Mouse (Mus musculus) activated CD4-positive, CD25-positive, alpha-beta regulatory T cell, adult 4 months (primary cell): Measurements from ENCODE around the gene Gm49396. TPM values are rescaled to one million over a fixed set of nuclear protein-coding genes. Genes with fewer than 3 reads are reported as not detected.
A peak's percentile ranks its signal among the peaks of the same experiment; 100 is the strongest.

Experiments
- ATAC-seq: one replicate; pipeline ENCODE4 v1.8.0; 2017
- polyA plus RNA-seq, 2 experiments: library from polyadenylated mRNA; unstranded; fragments of 100-300 nt; shearing (Covaris generic); gene quantifications; one replicate each; pipeline ENCODE4 v1.2.1; 2017

Gene Gm49396
- polyA plus RNA-seq, 2 experiments from 2014 or later, result 57.9 to 60.0 TPM

DNA sequence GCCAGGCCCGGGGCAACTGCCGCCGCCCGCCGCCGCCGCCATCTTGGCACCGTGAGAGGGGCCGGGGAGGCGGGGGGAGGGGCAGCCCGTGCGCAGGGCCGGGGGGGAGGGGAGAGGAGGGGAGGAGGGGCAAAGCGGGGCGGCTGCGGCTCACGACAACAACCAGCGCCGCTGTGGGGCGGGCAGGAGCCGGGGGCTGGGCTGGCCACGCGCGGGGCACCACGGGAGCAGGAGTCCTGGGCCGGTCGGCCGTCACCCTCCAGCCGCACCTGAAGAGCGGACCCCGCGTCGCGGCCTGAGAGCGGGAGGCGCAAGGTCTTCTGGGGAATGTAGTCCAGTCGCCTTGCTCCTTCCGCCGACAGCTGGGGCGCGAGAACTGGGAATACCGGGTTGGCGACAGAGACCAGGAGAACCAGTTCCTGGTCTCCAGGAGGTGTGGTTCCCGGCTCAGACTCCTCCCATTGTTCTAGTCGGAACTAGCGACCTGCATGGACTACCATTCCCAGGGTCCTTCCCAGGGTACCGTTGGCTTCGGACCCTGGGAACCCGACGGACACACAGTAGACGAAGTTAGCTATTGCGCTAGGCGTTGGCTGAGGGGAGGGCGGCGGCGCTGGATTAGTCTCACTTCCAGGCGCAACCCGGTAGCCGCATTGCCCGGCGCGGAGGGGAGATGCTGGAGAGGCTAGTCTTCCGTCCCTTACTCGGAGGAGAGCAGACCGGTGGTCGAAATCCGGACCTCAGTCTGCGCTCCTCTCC, 25.7 kb downstream of the Gm49396 start, which contains the start of gene Kmt2b:
Gene Kmt2b, minus strand, starts transcription at position 51 of the 759 bp plus-strand sequence.
- peak; percentile 81 for ATAC-seq

DNA sequence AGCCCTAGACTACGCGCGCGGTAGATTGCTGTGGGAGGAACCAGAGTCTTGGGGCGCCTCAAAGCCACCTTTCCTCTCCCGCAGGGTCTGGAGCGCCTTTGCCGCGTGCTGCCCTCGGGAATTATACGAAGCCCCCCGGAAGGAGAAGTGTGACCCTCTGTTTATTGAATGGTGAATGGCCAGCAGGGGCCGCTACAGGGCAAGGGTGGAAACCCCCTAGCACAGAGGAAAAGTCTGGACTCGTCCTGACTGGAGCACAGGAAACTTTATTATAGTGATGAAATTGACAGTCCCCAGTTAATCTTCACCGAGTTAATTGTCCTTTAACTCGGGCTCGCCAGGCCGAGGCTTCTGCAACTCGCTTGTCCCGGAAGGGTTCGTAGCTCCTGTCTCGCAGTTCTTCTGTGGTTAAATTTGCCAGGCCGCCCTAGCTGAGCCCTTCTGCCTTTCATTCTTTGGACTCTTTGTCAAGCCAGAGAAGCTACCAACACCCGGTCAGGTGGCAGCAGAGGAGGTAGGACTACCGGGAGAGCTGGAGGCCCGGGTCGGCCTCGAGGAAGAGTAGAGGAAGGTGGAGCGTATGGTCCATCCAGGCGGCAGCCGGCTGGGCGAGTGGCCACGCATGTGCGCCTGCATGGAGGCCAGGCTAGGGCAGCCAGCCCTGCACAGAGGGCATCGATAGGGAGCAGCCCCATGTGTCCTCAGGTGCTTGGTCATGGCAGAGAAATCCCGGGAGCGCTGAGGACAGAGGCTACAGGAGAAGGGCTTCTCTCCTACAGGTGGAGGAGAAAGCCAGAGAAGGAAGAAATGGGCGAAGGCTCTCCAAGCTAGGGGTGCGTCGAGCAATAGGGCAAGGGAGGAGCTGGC, 26.5 kb downstream of the Gm49396 start:
- ATAC-seq, result no peak

DNA sequence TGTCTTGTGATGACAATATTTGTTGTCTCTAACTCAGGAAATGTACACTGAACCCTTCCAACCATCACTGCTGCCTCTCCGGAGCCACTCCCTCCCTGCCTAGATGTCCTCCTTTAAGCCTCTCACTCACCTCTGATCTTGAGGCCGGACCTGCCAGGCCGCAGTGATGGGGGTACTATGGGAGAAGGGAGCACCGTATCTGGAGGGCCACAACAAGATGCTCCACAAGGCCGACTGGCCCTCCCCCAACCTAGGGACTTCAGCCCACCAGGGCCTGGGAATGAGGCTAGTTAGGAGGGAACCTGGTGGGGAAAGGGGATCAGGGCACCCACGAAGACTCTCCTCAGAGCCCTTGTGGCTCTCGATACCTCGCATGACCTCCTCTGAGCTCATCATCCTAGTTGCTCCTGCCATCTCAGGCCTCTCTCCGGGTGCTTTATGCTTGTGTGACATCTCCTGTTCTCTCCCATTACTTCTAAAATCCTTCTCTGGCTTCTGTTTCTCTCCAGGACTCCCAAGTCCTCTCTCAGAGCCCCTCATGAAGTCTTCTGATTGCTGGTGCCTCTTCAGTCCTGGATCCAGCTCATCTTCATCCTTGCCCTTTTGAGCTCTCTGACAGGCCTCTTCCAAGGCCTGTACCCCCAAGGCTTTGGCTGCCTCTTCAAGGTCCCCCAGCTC, 27.9 kb downstream of the Gm49396 start:
- no peak for ATAC-seq

DNA sequence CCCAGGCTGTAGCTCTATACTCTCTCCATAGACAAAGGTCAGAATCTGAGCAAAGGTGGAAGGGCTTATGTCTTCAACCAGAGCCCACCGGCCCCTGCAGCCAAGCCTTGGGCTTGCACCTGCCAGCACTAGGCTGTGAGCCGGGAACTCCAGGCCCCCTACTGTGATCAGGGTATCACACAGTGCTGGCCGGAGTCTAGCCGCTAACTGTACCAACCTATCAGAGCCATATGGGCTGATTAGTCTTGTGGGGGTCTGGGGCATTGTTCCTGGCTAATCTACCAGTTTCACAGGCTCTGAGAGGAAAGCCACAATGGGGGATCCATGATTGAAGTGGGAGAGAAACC, 28.4 kb downstream of the Gm49396 start:
- no peak for ATAC-seq

DNA sequence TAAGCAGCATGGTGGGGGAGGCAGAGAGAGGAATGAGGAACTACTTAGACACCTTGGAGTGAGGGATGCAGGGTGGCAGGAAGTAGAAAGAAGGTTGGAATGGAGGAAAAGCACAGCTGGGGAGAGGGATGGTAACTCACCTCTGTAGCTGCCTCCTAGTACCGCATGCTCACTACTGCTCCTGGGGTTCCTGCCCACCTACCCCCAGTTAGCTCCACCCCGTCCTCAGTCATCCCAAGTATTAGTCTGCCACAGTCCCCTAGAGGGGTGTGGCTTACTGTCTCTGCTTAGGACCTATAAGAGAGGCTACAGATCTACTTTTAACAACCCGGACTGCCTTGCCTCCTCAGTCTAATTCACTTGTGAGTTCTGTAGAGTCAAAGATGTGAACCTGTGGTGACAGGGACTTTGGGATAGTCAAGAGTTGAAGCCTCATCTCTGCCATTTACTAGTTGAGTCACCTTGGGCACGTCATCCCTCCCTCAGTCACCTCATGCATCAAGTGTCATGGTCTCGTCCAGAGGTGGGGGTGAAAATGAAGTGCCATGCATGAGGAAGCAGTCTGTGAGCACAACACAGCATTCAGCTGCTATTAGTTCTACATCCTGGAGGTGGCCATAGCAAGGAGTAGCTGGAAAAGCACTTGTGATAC, 29.8 kb downstream of the Gm49396 start:
- ATAC-seq, result no peak

DNA sequence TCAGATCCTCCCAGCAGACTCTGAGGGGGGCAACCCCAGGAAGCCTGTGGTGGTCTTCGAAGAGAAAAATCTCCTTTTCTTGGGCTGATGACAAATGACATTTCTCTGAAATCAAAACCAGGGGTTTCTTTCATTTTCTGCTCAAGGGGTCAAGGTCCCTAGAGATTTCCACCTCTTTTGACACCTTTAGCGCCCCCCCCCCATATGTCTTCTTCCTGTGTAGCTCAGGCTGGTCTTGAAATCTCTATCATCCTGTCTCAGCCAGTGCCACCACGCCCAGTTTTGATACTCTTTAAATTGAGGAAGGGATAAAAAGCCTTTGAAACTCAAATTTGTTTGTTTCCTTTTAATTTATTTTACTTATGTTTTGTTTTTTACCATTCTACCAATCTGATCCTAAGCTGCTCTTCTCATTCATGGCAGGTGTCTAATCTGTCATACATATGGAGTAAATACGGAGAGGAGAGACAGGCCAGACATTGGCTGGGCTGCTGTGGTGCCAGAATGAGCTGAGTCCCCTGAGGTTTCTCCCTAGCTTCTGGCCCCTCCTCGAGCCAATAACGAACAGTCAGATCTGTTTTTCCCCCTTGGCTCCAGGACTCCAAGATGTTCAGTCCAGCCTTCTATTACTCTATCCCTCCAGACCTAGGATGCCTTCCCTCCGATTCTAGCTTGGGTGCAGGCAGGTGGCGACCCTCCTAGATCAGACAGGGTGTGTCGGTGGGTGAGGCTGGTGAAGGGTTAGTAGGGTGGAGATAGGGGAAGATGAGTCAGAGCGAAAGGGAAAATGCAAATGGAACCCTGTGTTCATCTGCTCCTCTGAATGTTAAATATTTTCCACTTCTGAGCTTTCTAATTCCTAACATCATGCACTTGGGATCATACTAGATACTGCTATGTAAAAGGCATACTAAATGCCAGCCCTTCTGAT, 30.7 kb downstream of the Gm49396 start:
- peak; percentile 34 for ATAC-seq

DNA sequence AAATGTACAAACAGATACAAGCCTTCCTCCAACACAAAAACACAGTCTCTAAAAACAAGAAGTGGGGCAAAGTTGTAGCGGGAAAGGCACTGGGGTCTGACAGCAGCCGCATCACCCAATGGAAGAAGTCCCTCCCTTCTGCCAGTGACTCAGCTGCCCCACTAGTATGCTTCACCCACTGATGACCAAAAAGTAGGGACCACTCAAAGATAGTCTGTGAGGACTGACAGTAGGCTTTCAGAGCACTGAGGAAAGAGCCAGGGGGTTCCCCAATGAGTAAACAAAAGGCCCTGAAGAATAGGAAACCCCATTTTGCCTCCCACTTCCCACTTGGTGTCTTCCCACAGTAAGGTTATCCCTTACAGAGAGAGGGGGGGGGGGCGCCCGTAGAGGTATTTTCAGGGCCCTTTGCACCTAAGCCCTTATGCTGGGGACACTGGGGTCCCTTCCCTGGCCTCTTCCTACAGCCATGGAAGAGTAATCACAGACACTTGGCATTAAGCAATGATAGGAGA, 31.4 kb downstream of the Gm49396 start:
- peak; percentile 38 for ATAC-seq

DNA sequence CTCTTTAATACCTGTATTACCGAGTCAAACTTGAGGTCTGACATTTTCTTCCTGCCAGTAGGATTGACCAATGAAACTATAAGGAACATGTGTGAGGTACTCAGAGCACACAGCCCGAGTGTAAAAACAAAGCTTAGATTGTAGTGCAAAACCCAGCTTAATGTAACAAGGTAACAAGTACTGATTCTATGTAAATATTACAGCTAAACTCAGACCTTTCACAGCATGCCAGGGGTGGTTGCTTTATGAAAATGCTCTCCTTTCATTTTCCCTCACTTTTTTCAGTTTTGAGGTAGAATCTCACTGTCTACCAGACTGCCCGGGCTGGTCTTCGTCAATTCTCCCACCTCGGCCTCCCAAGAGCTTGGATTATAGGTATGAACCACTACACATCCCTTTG, 32.9 kb downstream of the Gm49396 start:
- ATAC-seq, result no peak

DNA sequence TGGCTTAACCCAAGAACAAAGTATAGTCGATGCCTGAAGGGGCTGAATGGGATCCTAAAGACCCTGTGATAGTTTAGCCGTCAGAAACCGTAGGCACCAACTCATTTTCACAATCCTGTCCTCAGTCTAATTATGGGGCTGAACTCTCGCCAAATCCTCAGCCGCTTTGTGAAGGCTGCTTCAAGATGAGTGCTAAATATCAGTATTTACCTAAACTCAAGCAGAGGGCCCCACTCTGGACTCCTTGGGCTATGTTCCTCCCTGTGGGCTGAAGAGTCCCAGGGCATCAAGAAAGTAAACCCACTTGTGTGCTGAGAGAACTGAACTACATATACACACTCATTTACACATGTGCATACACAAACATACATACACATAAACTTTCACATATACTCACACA, 33.7 kb downstream of the Gm49396 start:
- no peak for ATAC-seq

DNA sequence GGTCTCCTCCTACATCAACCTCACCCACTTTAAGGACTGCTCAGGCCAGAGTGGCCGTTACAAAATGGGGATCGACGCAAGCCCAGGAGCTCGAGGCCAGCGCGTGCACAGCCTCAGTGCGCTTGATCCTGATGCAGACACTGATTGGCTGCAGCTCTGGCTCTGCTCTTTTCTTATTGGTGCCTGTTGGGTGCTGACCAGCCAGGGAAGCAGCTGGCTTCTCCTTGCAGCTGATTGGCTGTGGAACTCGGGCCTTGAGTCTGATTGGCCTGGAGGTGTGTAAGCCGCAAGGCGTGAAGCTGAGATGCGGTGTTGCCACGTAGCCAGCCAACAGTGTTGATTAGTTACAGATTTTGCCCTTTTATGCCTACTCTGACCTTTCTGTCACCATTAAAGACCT, 35.6 kb downstream of the Gm49396 start, which contains the start of gene Zbtb32:
Gene Zbtb32, minus strand, starts transcription at position 124 of the 400 bp plus-strand sequence.
- ATAC-seq, result no peak

DNA sequence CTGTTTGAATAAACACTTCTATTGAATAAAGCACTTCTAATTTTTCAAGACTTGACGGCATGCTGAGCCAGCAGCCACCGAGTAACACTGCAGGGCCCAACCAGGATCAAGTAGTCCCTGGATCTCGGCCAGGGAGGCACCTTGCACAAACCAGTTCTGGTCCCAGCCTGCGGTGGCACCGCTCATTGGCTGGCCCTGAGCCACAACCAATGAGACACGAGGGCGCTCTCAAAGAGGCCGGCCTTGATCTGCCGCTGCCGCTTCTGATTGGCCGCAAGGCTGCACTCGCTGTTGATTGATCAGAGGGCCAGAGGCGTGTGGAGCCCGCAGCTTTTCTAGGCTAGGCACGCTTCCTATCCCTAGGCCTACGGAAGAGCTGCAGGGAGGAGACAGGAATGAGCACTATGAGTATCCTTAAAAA, 36.8 kb downstream of the Gm49396 start:
- peak; percentile 90 for ATAC-seq

DNA sequence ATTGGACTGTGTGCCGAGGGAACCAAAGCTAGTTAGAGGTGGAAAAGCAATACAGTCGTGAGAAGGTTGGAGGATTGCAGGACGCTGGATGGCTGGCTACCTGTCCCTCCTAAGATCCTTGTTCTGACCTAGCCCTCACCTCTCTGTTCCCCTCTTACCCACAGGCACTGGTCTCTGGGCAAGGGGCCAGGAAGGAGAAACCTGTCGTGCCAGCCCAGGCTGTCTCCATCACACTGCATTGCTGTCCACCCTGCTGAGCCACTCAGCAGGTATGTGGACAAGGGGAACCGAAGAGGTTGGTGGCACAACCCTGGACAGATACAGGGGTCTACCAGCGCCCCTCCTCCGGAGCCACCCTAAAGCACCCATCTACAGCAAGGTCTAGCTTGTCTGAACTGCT, 37.5 kb downstream of the Gm49396 start:
- ATAC-seq, result no peak

DNA sequence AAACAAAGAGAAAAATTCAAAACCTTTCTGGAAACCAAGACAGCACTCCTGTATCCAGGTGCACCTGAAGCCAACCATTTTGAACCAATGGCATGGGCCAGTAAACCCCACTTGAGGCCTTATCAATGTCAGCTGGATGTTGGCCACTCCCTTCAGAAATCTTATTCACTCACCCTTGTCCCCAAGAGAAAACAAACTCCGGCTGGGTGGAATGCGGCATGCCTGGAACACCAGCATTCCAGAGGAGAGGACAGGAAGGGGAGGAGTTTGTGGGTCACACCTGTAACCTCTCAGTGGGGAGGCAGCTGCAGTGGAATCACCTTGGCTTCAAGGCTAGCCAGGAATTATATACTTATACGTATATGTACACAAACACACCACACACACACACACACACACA, 39.4 kb downstream of the Gm49396 start:
- ATAC-seq, result no peak

DNA sequence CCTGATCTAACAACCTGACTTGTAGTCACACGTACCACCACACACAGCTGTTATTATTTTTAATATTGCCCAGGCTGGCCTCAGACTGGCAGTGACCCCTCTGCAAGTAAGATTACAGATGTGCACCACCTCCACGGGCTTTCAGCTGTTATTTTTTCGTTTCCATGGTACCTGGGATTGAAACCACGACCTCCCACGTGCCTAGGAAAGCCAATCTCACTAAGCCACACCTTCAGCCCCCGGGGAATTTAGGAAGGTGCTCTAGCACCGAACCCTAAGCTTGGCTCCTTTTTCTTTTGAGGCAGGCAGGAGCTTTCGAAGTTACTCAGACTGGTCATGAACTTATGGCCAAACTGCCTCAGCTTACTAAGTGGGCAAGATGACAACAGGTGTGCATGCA, 41.3 kb downstream of the Gm49396 start:
- no peak for ATAC-seq

DNA sequence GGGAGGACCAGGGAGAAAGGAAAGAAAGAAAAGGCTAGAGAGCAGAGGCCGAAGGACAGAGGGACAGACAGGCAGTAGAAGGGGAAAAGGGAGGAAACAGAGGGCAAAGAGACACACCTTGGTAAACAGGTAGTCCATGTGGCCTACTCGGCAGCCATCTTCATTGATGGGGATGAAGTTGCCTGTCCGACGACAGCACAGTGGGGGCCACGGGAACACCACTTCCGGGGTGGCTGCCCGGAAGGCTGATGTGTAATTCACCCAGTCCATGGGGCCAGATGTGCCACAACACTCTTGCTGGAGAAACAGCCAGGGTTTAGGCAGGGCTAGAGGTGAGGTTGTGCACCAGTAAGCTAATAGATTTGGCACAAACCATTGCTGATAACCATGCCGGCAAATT, 41.8 kb downstream of the Gm49396 start:
- no peak for ATAC-seq

DNA sequence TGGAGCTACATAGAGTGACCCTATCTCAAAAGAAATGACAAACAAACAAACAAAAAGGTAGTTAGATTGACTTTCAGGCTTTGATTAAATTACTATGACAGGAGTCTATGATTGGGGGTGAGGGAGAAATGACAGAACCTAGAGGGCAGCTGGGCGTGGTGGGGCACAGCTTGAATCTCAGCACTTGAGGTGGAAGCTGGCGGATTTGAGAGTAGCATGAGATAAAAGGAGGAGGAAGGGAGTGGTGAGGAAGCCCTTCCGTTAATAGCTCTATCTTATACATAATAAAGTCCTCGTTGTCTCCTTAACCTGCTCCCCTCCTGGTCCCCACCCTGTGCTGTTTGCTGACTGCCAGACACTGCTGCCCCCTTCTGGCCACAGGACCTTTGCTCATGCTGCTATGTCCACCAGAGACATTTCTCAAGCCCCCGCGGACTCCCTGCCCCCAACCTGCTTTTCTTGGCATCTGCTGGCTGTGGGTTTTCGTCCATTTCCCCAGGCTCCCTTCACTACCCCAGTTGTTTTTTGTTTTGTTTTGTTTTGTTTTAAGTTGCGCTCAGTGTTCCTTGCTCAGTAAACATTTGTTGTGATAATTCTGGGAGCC, 44.7 kb downstream of the Gm49396 start:
- peak; percentile 76 for ATAC-seq

DNA sequence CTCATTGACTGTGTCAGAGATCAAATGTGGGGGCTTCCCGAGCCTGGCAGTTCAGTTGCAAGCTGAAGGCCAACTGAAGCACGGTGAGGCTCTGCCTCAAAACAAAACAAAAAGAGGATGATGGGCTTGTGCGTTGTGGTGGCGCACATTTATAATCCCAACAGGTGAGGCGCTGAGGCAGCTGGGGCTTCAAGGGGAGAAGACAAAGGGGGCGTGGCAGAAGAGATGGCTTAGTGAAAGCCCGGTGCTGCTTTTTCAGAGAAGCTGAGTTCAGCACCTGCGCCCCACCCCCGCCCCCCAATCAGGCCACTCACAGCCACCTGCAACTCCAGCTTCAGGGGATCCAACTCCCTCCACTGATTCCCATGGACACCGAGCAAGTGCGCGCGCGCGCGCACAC, 45.3 kb downstream of the Gm49396 start:
- ATAC-seq, result no peak

DNA sequence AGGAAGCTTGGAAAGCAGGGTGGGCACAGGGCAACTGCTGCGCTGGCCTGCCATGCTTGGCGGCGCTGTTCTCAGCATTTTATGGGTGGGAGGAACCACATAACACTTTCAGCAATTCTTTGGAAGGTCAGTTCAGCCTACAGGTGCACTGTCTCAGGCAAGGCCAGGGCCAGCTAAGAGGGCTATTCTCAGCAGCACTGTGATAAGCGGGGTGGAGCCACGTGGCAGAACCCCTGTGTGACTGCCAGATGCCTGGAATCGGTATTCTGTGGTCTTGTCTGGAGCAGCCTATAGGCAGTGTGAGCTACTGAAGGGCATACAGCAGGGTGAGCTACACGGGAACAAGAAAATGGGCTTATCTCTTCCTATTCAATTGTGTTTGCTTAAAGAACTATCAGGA, 46.9 kb downstream of the Gm49396 start:
- ATAC-seq, result no peak

DNA sequence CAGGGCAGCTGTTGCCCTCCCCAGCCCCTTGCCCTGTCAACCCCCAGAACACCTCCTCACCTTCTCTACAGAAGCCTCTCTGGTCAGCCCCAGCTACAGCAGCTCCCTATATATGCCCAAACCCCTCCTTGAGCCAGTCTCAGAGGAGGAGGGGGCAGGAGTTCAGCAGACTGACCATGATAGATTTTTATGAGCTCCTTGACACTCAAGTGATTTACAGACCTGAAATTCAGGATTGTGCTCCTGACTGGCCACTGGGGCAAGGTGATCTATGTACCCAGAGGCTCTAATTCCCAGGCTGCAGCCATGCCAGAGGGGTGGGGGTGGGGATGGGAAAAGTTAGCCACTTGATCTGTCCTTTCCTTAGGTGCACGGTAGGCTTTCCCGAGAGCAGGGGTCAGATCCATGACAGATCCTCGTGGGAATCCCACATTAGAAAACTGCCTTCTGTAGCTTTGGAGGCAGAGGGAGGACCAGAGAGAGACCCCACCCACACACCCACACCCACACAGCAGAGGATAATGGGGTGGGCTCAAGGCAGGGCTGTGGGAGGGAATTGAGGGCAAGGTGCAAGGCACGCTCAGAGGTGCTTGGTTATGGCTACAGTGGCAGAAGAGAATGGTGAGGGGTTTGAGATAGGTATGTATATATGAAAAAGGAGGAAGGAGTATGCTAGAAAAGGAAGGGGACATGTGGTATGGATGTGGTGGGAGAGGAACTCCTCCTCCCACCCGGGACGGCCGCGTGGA, 49.7 kb downstream of the Gm49396 start, which contains the start of gene Upk1a:
Gene Upk1a, minus strand, starts transcription at position 194 of the 749 bp plus-strand sequence.
- ATAC-seq, result no peak

DNA sequence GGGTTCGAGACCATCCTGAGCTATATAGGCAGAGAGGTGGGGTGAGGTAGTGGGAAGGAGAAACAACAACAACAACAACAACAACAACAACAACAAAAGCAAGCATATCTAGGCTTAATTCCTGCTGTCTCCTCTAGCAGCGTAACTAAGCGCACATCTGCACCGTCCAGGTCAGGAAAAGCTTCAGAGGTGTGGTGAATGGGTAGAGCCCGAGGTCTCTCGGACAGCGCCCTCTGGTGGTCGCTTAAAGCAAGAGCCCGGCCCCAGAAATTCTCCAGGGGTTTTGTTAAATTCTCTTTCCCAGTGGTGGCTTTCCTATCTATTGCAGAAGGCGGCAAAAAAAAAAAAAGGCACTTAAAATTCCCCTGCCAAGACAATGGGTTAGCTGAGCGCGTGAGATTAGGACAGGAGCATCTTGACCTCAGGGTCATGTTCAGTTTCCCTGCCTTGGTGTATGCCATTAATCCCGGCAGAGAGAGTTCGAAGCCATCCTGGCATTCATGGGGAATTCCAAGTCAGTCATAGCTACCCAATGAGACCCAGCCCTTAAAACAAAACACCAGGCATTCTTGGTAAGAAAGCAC, 50.5 kb downstream of the Gm49396 start:
- peak; percentile 65 for ATAC-seq
